Mouse (Mus musculus) forebrain, embryonic 16.5 days (tissue): ENCODE data around the gene Cmklr1. TPM values are rescaled to one million over a fixed set of nuclear protein-coding genes. Genes with fewer than 3 reads are reported as not detected.

Source experiments
- ATAC-seq: fragments of 200-750 bp; cut with Nextera tagmentation; 2 replicates; pipeline ENCODE4 v1.8.0; 2017; ENCODE audit warnings: mild to moderate bottlenecking, moderate library complexity
- H3K27ac ChIP-seq: fragments of 300-500 bp; sonication (generic); 2 replicates; pipeline ENCODE4 v1.5.1; 2014; ENCODE audit warnings: low read length, control low read depth
- H3K27me3 ChIP-seq: fragments of 300-500 bp; sonication (generic); replicated peaks from 2 replicates; pipeline ENCODE4 v1.6.1; 2014; ENCODE audit warnings: low read length; ENCODE audit not compliant: control insufficient read depth, insufficient read depth
- H3K36me3 ChIP-seq: fragments of 300-500 bp; sonication (generic); 2 replicates; pipeline ENCODE4 v1.6.1; 2014; ENCODE audit not compliant: control insufficient read depth, insufficient read depth
- H3K4me1 ChIP-seq: fragments of 300-500 bp; sonication (generic); replicated peaks from 2 replicates; pipeline ENCODE4 v1.6.1; 2014; ENCODE audit warnings: low read length; ENCODE audit not compliant: control insufficient read depth, insufficient read depth
- H3K4me2 ChIP-seq: fragments of 300-500 bp; sonication (generic); 2 replicates; pipeline ENCODE4 v1.6.1; 2014; ENCODE audit warnings: mild to moderate bottlenecking, low read length, control low read depth
- H3K4me3 ChIP-seq: fragments of 300-500 bp; sonication (generic); replicated peaks from 2 replicates; pipeline ENCODE4 v1.5.1; 2014; ENCODE audit warnings: mild to moderate bottlenecking, low read length, control low read depth
- H3K9ac ChIP-seq: fragments of 300-500 bp; sonication (generic); replicated peaks from 2 replicates; pipeline ENCODE4 v1.6.1; 2014; ENCODE audit warnings: low read depth, low read length, control low read depth
- H3K9me3 ChIP-seq: fragments of 300-500 bp; sonication (generic); 2 replicates; pipeline ENCODE4 v1.6.1; 2016; ENCODE audit warnings: low read length; ENCODE audit not compliant: control insufficient read depth
- WGBS: fragments of 180-500 bp; shearing (Covaris S2); extraction: QIAGEN DNeasy Blood & Tissue Kit; methylation state at CpG from one replicate; pipeline ENCODE4 v1.1.7; 2014; 5-methylcytosine and 5-hydroxymethylcytosine counted together
- polyA plus RNA-seq: library from polyadenylated mRNA; unstranded; fragments of >200 nt; fragmentation: Nextera tagmentation; extraction: Ambion mirVana; gene quantifications from 2 replicates; pipeline ENCODE4 v1.2.1, GENCODE M21; 2015

Cmklr1 gene
- polyA plus RNA-seq, 1 experiment from 2014 or later, result 2.3 TPM

DNA sequence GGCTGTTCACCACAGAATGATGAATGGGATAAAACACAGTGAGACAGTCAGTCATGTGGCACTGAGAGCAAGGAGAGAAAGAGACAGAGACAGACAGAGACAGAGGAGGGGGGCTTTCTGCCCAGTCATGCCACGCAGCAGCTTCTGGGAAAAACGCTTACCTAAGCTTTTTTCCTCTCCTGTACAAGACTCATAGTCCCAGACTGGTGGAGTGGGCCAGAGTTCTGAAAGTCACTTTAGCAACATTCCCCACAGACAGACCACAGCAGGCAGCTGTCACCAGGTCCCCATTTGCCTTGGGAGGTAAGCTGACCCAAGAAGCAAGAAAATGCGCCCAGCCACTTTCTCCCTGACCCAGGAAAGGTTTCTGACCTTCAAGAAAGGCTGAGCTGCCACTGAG lies 32.2 kb upstream of the Cmklr1 start:
- Histone ChIP-seq H3K9ac (no peak overlapping the region), H3K27me3 (no peaks in the 10 kb centered on the region), H3K4me2 (no peak overlapping the region), H3K9me3 (no peaks in the 10 kb centered on the region), H3K36me3 (no peaks in the 10 kb centered on the region), H3K27ac (no peak overlapping the region), H3K4me3 (no peak overlapping the region), H3K4me1 (no peaks in the 10 kb centered on the region)
- ATAC-seq, result no peak
- 78% methylated on average over 3 of the region's 3 CpGs for WGBS

DNA sequence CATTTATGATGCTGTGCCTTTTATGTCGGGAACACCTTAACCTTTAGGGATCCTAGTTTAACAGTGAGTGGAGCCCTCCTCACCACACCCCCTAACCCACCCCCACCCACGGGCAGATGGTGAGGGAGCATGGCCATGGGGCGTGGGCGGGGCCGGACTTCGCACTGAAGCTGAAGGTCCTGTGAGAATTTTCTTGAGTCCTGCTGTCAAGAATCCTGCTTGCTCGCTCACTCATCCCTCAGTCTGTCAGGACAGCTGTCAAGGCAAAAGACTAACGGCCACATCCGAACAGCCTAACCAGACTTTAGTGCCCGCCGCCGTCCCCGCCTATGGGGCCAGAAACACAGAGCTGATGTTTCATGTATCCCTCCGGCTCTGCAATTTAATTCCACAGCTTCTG lies 31.0 kb upstream of the Cmklr1 start:
- Histone ChIP-seq H3K4me1 (no peaks in the 10 kb centered on the region), H3K4me3 (no peak overlapping the region), H3K27ac (no peak overlapping the region), H3K9ac (no peak overlapping the region), H3K27me3 (no peaks in the 10 kb centered on the region), H3K4me2 (no peak overlapping the region), H3K36me3 (no peaks in the 10 kb centered on the region), H3K9me3 (no peaks in the 10 kb centered on the region)
- ATAC-seq, result no peak
- 81% methylated on average over 14 of the region's 14 CpGs for WGBS

DNA sequence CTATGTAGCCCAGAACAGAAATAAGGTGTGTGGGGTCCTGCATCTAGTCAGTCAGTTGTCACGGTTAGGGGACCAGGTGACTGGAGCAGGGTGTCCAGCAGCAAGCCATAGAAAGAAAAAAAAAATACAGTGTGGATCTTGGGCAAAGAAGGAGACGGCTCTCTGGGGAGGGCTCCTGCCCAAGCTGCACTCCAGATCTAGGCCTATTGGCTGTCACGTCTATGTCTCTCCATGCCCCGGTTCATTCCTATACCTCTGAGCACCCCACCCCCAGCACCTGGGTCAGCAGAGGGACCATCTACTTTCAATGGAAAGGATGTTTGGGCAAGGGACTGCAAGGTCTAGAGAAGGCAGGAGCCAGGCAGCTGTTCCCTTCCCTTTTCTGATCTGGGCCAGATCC lies 29.3 kb upstream of the Cmklr1 start:
- Histone ChIP-seq H3K9ac (no peak overlapping the region), H3K4me2 (no peak overlapping the region), H3K27me3 (no peaks in the 10 kb centered on the region), H3K4me3 (no peak overlapping the region), H3K27ac (no peak overlapping the region), H3K9me3 (no peaks in the 10 kb centered on the region), H3K4me1 (no peaks in the 10 kb centered on the region), H3K36me3 (no peaks in the 10 kb centered on the region)
- no peak for ATAC-seq
- WGBS, result 96% methylated on average over 4 of the region's 4 CpGs

DNA sequence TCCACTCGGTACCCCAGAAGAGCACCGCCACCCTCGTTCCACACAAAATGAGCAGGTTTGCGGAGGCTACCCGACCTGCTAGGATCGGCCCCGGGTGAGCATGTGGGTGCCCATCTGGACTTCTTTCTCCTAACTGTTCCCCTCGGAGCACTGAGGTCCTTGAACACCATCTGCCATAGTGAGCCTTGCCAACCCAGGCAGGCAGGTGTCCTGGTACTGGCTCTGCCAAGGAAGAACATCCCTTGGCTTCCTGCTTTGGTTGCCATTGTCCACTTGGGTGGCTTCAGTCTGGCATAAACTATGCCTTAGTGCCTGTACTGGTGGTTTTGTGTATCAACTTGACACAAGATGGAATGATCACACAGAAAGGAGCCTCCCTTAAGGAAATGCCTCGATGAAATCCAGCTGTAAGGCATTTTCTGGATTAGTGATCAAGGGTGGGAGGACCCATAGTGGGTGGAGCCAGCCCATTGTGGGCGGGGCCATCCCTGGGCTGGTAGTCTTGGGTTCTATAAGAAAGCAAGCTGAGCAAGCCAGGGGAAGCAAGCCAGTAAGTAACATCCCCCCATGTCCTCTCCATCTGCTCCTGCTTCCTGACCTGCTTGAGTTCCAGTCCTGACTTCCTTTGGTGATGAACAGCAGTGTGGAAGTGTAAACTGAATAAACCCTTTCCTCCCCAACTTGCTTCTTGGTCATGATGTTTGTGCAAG lies 28.7 kb upstream of the Cmklr1 start:
- no peaks in the 10 kb centered on the region for H3K27me3 ChIP-seq
- no peaks in the 10 kb centered on the region for H3K4me1 ChIP-seq
- no peak overlapping the region for H3K4me3 ChIP-seq
- H3K27ac ChIP-seq, result no peak overlapping the region
- no peaks in the 10 kb centered on the region for H3K36me3 ChIP-seq
- H3K9me3 ChIP-seq, result no peaks in the 10 kb centered on the region
- WGBS, result 66% methylated on average over 10 of the region's 10 CpGs
- no peak overlapping the region for H3K4me2 ChIP-seq
- no peak for ATAC-seq
- H3K9ac ChIP-seq, result no peak overlapping the region

DNA sequence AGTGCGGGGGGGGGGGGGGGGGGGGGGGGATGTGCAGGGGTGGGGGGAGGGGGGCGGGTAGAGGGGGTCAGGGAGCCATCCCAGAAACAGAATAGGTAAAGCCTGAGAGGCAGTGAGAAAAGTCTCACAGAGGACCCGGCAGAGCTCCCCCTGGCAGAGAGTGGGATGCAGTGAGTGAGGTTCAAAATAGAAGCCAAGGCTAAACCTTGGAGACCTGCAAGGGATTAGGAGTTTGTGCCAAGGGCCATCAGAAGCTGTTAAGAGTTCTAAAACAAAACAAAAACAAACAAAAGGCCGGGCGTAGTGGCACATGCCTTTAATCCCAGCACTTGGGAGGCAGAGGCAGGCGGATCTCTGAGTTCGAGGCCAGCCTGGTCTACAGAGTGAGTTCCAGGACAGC lies 27.3 kb upstream of the Cmklr1 start:
- H3K4me3 ChIP-seq, result no peak overlapping the region
- no peaks in the 10 kb centered on the region for H3K27me3 ChIP-seq
- no peak overlapping the region for H3K4me2 ChIP-seq
- WGBS, result 77% methylated on average over 6 of the region's 7 CpGs
- ATAC-seq, result no peak
- H3K9me3 ChIP-seq, result no peaks in the 10 kb centered on the region
- H3K4me1 ChIP-seq, result no peaks in the 10 kb centered on the region
- no peak overlapping the region for H3K9ac ChIP-seq
- no peak overlapping the region for H3K27ac ChIP-seq
- H3K36me3 ChIP-seq, result no peaks in the 10 kb centered on the region

DNA sequence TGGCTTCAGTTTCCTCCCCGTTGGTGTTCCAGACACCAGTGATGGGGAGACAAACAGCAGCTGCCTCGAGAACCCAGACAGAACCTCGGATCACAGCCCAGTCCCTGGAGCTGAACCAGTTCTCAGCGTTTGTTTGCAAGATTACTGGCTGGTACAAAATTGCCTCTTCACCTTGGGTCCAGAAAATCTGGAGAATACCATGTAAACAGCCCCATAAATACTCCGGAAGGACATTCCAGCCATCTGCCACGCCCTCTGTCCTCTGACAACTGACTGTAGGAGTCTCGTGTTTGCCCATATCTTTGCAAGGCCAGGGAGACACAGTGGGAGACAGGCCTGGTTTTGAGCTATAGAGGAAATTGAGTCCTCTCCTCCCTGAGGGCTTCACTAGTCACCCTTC lies 24.6 kb upstream of the Cmklr1 start:
- H3K4me3 ChIP-seq, result no peak overlapping the region
- WGBS, result 78% methylated on average over 7 of the region's 7 CpGs
- H3K9me3 ChIP-seq, result no peaks in the 10 kb centered on the region
- no peak for ATAC-seq
- no peaks in the 10 kb centered on the region for H3K27me3 ChIP-seq
- H3K9ac ChIP-seq, result no peak overlapping the region
- H3K4me1 ChIP-seq, result no peaks in the 10 kb centered on the region
- no peaks in the 10 kb centered on the region for H3K36me3 ChIP-seq
- no peak overlapping the region for H3K4me2 ChIP-seq
- H3K27ac ChIP-seq, result no peak overlapping the region

DNA sequence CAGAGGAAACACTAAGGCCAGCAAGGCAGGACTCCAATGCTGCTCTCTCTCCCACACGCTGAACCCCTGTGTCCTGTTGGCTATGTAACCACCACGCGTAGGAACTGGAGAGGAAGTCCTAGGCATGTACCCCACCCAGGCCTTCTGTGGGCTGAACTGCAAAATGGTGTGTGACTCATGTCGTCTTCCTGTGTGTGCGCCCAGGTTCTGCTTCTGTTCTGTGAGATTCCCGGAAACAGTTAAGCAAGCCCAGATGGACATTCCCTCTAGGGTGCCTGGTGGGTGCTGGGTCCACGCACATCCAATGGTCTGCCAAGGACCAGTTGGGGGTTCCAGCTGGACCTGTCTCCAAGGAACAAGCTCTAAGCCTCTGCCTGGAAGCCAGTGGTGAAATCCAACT lies 22.2 kb upstream of the Cmklr1 start:
- WGBS, result 91% methylated on average over 7 of the region's 7 CpGs
- no peak for ATAC-seq
- H3K4me2 ChIP-seq, result no peak overlapping the region

DNA sequence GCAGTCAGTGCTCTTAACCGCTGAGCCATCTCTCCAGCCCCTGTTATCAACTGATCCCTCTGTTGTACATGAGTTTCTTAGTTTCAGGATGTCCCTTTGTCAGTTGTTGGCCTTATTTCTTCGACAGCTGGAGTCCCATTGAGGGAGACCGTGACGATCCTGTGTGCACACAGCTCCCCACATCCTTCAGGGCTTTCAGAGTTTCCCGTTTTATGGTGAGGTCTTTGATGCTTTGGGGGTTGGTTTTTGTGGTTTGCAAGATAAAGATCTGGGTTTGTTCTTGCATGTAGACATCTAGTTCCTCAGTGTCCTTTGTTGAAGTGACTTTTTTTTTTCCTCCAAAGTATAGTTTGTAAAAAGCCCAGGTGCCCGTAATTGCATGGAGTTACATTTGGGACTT lies 20.4 kb upstream of the Cmklr1 start:
- no peak overlapping the region for H3K4me2 ChIP-seq
- ATAC-seq, result no peak
- H3K27ac ChIP-seq, result no peak overlapping the region
- no peaks in the 10 kb centered on the region; the same call in 1 of the 2 replicates for H3K9me3 ChIP-seq
- no peak overlapping the region for H3K9ac ChIP-seq
- WGBS, result 78% methylated on average over 6 of the region's 6 CpGs
- H3K4me3 ChIP-seq, result no peak overlapping the region
- H3K36me3 ChIP-seq, result no peaks in the 10 kb centered on the region
- H3K27me3 ChIP-seq, result no peaks in the 10 kb centered on the region
- no peaks in the 10 kb centered on the region for H3K4me1 ChIP-seq

More for the DNA sequence above, 22.2 kb upstream of the Cmklr1 start:
- no peak overlapping the region for H3K9ac ChIP-seq
- H3K27me3 ChIP-seq, result no peaks in the 10 kb centered on the region
- H3K27ac ChIP-seq, result no peak overlapping the region
- no peak overlapping the region for H3K4me3 ChIP-seq
- H3K36me3 ChIP-seq, result no peaks in the 10 kb centered on the region
- H3K4me1 ChIP-seq, result no peaks in the 10 kb centered on the region
- no peaks in the 10 kb centered on the region; the same call in 1 of the 2 replicates for H3K9me3 ChIP-seq

DNA sequence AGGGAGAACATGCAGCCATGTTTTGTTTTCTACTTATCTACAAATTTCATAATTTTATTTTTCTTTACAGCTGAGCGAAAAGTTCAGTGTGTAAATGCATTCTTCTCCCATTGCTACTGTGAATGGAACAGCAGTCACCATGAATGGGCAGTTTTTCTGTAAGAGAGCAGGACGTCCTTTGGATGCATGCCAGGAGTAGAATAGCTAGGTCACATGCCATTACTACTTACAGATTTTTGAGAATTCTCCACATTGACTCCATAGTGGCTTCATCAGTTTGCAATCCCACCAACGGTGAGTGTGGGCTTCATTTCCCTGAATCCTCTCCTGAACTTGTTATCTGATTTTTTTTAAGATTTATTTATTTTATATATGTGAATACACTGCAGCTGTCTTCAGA lies 19.9 kb upstream of the Cmklr1 start:
- Histone ChIP-seq H3K4me1 (no peaks in the 10 kb centered on the region), H3K27me3 (no peaks in the 10 kb centered on the region), H3K4me3 (no peak overlapping the region), H3K9me3 (no peaks in the 10 kb centered on the region; the same call in 1 of the 2 replicates), H3K4me2 (no peak overlapping the region), H3K36me3 (no peaks in the 10 kb centered on the region), H3K9ac (no peak overlapping the region), H3K27ac (no peak overlapping the region)
- ATAC-seq, result no peak
- WGBS, result 66% methylated on average over 3 of the region's 3 CpGs
